Mouse (Mus musculus): Measurements from ENCODE around the gene 4930578C19Rik. TPM values are rescaled to one million over a fixed set of nuclear protein-coding genes. Genes with fewer than 3 reads are reported as not detected.
"Not testable (repeated sequence)": the region's sequence is repeated elsewhere in the genome, so short reads cannot be mapped to it uniquely, and the experiment has no call there.

Gene 4930578C19Rik
- polyA plus RNA-seq, 1 experiment from 2014 or later: not detected

- H3K9me3 ChIP-seq (replicated peaks): no peaks in the 10 kb centered on the region
- H3K4me3 ChIP-seq: no peak overlapping the region
- H3K27me3 ChIP-seq (replicated peaks): no peaks in the 10 kb centered on the region
- no peaks in the 10 kb centered on the region for H3K4me1 ChIP-seq (replicated peaks)
- no peak overlapping the region for H3K4me2 ChIP-seq
- no peak for ATAC-seq (ENCODE audit: insufficient number of reproducible peaks, low FRiP score)
- no peaks in the 10 kb centered on the region for H3K36me3 ChIP-seq
- 45% methylated on average over 2 of the region's 2 CpGs for WGBS
- H3K9ac ChIP-seq: no peak overlapping the region
- H3K27ac ChIP-seq (ENCODE audit: poor library complexity, severe bottlenecking): no peak overlapping the region
Measured at GRCm38 (mm10) chrX:18409598-18409997, 51.6 kb downstream of the 4930578C19Rik start.

- Histone ChIP-seq H3K4me2 (no peak overlapping the region), H3K9me3 (replicated peaks) (no peaks in the 10 kb centered on the region), H3K4me3 (no peak overlapping the region), H3K4me1 (replicated peaks) (no peaks in the 10 kb centered on the region), H3K27ac (ENCODE audit: poor library complexity, severe bottlenecking) (no peak overlapping the region), H3K36me3 (no peaks in the 10 kb centered on the region), H3K9ac (no peak overlapping the region), H3K27me3 (replicated peaks) (no peaks in the 10 kb centered on the region)
- 41% methylated on average over 10 of the region's 10 CpGs for WGBS
- no peak for ATAC-seq (ENCODE audit: insufficient number of reproducible peaks, low FRiP score)
Measured at GRCm38 (mm10) chrX:18402296-18402695, 58.9 kb downstream of the 4930578C19Rik start.

- Histone ChIP-seq H3K27me3 (replicated peaks) (no peaks in the 10 kb centered on the region), H3K27ac (ENCODE audit: poor library complexity, severe bottlenecking) (no peak overlapping the region), H3K36me3 (no peaks in the 10 kb centered on the region), H3K9me3 (replicated peaks) (no peaks in the 10 kb centered on the region), H3K4me2 (no peak overlapping the region), H3K4me3 (no peak overlapping the region), H3K9ac (no peak overlapping the region), H3K4me1 (replicated peaks) (no peaks in the 10 kb centered on the region)
- 81% methylated on average over 2 of the region's 2 CpGs for WGBS
- no peak for ATAC-seq (ENCODE audit: insufficient number of reproducible peaks, low FRiP score)
Measured at GRCm38 (mm10) chrX:18396700-18397099, 64.5 kb downstream of the 4930578C19Rik start.

GRCm38 (mm10) chrX:18384181-18384580 is 77.0 kb downstream of the 4930578C19Rik start:
- 73% methylated on average over 5 of the region's 5 CpGs for WGBS
- not testable (repeated sequence) for H3K4me2 ChIP-seq; H3K9me3 ChIP-seq (replicated peaks); H3K4me3 ChIP-seq; H3K4me1 ChIP-seq (replicated peaks); H3K27ac ChIP-seq (ENCODE audit: poor library complexity, severe bottlenecking); H3K9ac ChIP-seq; H3K27me3 ChIP-seq (replicated peaks); ATAC-seq (ENCODE audit: insufficient number of reproducible peaks, low FRiP score); H3K36me3 ChIP-seq

Measured in heart, embryonic 12.5 days (tissue).